Mouse (Mus musculus) left cerebral cortex, adult 2 months (tissue): ENCODE data around the gene Swi5. TPM values are rescaled to one million over a fixed set of nuclear protein-coding genes. Genes with fewer than 3 reads are reported as not detected.

Experiments used
- DNase-seq, 2 experiments: peaks; one replicate each; pipeline ENCODE4 v3.0.0; 2021 to 2022; ENCODE audit warnings: low spot score in 2 of 2, mixed read lengths in 1 of 2; ENCODE audit errors: extremely low spot score in 1 of 2
- H3K27ac ChIP-seq: fragments of 200-600 bp; 2 replicates; pipeline ENCODE4 v1.8.1; 2022
- H3K4me3 ChIP-seq: fragments of 200-600 bp; 2 replicates; pipeline ENCODE4 v1.8.1; 2022
- CTCF ChIP-seq: fragments of 200-600 bp; IDR thresholded peaks from 2 replicates; pipeline ENCODE4 v1.8.1; 2022; ENCODE audit warnings: antibody characterized with exemption, mild to moderate bottlenecking, moderate library complexity
- intact Hi-C: fragments of 180-260 bp; cut with DNase I; formaldehyde crosslinking; loops from one replicate; pipeline ENCODE4 v1.15.1; 2025
- total RNA-seq, 2 experiments: library from RNA; stranded (reverse); gene quantifications; 2 replicates each; pipeline ENCODE4 v1.2.3; 2021

Gene Swi5
- total RNA-seq, 2 experiments from 2014 or later: 186 to 193 TPM

GRCm38 (mm10) chr2:32254563-32254962, 33.3 kb downstream of the Swi5 start:
- Histone ChIP-seq H3K4me3 (no peak overlapping the region), H3K27ac (no peak overlapping the region)
- DNase-seq: no peak
- intact Hi-C loops: no loop called here
- no peak for TF ChIP-seq CTCF

GRCm38 (mm10) chr2:32253352-32253751, 34.5 kb downstream of the Swi5 start:
- no peak for TF ChIP-seq CTCF
- no peak overlapping the region for H3K27ac ChIP-seq
- no peak for DNase-seq
- no peak overlapping the region for H3K4me3 ChIP-seq
- intact Hi-C loops: no loop called here

- TF ChIP-seq CTCF: no peak
- no peak overlapping the region for H3K4me3 ChIP-seq
- no peak overlapping the region for H3K27ac ChIP-seq
- DNase-seq: no peak
- intact Hi-C loops: no loop called here
Observed at GRCm38 (mm10) chr2:32252658-32253057, 35.2 kb downstream of the Swi5 start.

DNA sequence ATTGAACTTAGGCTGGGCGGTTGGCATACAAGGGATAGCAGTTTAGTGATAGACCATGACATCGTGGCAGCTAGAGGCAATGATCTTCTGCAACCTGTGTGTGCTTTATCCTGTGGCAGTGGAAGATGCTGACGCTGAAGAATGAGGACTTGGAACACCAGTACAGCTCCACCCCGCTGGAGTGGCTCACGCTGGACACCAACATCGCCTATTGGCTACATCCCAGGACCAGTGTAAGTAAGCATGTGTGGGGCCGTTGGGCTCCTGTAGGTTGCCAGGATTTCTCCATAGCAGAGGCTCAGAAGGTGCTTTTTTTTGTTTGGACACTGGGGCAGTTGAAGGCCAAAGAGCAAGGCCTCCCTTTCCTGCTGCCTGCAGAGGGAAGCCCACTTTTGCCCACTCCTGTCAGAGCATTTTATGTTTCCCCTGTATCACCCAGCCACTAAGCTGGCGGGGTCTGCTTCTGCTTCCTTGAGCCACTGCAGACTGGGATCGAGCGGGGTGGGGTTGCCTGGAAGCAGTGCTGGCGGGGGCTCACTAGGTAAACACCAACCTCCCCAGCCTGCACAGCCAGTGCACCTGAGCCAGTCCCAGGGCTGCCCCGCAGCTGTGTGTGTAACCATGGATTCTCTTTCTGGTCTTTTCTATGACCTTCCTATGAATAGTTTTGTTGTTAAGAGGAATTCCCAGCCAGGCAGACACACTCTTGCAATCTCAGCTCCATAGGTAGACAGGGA, 35.9 kb downstream of the Swi5 start:
- H3K4me3 ChIP-seq: no peak overlapping the region
- no peak for DNase-seq
- no peak overlapping the region for H3K27ac ChIP-seq
- no peak for TF ChIP-seq CTCF
- intact Hi-C loops: no loop called here

- DNase-seq: no peak
- TF ChIP-seq CTCF: no peak
- Histone ChIP-seq H3K4me3 (no peak overlapping the region), H3K27ac (no peak overlapping the region)
- intact Hi-C loops: no loop called here
Observed at GRCm38 (mm10) chr2:32248377-32249361, 39.2 kb downstream of the Swi5 start.

- intact Hi-C loops: no loop called here
- Histone ChIP-seq H3K4me3 (no peak overlapping the region), H3K27ac (no peak overlapping the region)
- no peak for DNase-seq
- no peak for TF ChIP-seq CTCF
Observed at GRCm38 (mm10) chr2:32246741-32247140, 41.1 kb downstream of the Swi5 start.

GRCm38 (mm10) chr2:32242986-32243385, 44.9 kb downstream of the Swi5 start:
- no peak for DNase-seq
- H3K27ac ChIP-seq: no peak overlapping the region
- no peak for TF ChIP-seq CTCF
- H3K4me3 ChIP-seq: no peak overlapping the region
- intact Hi-C loops: no loop called here

GRCm38 (mm10) chr2:32240591-32240990, 47.3 kb downstream of the Swi5 start:
- no peak for TF ChIP-seq CTCF
- DNase-seq: no peak
- intact Hi-C loops: no loop called here

GRCm38 (mm10) chr2:32238708-32239435, 49.0 kb downstream of the Swi5 start:
- no peak for DNase-seq
- intact Hi-C loops: no loop called here

More at GRCm38 (mm10) chr2:32240591-32240990, 47.3 kb downstream of the Swi5 start:
- Histone ChIP-seq H3K4me3 (no peak overlapping the region), H3K27ac (no peak overlapping the region)

GRCm38 (mm10) chr2:32237571-32237970, 50.3 kb downstream of the Swi5 start:
- no peak overlapping the region for H3K27ac ChIP-seq
- no peak for DNase-seq
- TF ChIP-seq CTCF: no peak
- peak overlapping the region; percentile 82 for H3K4me3 ChIP-seq
- intact Hi-C loops: loop anchor here (2.0 kb wide), 1 partner anchor 51 kb away; the partner anchor contains the start of gene Swi5

More at GRCm38 (mm10) chr2:32238708-32239435, 49.0 kb downstream of the Swi5 start:
- TF ChIP-seq CTCF: no peak
- Histone ChIP-seq H3K27ac (no peak overlapping the region), H3K4me3 (no peak overlapping the region)

DNA sequence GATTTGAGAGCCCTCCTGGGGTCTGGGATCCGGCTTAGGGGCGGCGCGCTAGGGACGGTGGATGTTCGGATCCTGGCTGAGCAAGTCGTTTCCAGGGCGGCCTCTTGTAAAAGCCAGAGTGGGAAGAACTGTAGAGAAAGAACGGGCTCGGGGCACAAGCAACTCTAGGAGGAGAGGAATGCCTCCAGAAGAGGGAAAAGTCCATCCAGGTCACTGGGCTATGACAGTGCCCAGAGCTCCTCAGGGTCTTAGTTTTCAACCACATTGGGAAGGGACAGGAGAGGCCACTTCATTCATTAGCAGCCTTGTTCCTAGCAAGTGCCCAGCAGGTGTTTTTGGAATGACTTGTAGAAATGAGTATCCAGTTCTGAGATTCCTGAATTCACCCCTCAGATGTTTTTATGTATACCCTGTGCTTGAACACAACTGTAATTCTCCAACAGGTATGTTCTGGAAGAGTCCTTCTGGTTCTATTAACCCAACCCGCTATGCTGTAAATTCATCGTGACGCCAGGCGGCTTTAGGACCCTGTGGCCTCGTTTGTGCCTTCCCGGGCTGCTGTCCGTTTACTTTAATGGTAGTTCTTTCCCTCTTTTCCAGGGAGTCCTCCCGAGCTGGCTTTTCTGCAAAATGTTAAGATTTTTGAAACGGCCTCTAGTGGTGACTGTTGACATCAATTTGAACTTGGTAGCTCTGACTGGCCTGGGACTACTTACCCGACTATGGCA, 51.0 kb downstream of the Swi5 start:
- intact Hi-C loops: loop anchor here (2.0 kb wide), 1 partner anchor 52 kb away; the partner anchor contains the start of gene Swi5
- Histone ChIP-seq H3K27ac (peak overlapping the region; percentile 76), H3K4me3 (peak overlapping the region; percentile 82)
- TF ChIP-seq CTCF: peak; percentile 58
- no peak for DNase-seq
